Mouse (Mus musculus): ENCODE measurements around the gene Etv5. TPM values are rescaled to one million over a fixed set of nuclear protein-coding genes. Genes with fewer than 3 reads are reported as not detected.

The Etv5 gene
- polyA plus RNA-seq, 1 experiment from 2014 or later: 15.9 TPM

- no peak for ATAC-seq (ENCODE audit: low FRiP score, low TSS enrichment)
- H3K9me3 ChIP-seq (ENCODE audit: control insufficient read depth, low read length): no peaks in the 10 kb centered on the region
- H3K4me1 ChIP-seq (ENCODE audit: control insufficient read depth, insufficient read depth, low read length): peaks cover 11% of the 10 kb centered on the region; the same call in 1 of the 2 replicates
- WGBS: 36% methylated on average over 5 of the region's 5 CpGs
- no peak overlapping the region for H3K9ac ChIP-seq (replicated peaks; ENCODE audit: low read length)
- no peak overlapping the region for H3K4me3 ChIP-seq (replicated peaks; ENCODE audit: low read depth, low read length)
- H3K27ac ChIP-seq (replicated peaks; ENCODE audit: low read depth, low read length): no peak overlapping the region
- no peaks in the 10 kb centered on the region for H3K36me3 ChIP-seq (ENCODE audit: control insufficient read depth, insufficient read depth, low read length)
- 0 out of 2 replicates have a peak overlapping the region, but pooled peaks have one; percentile 0 for H3K4me2 ChIP-seq (ENCODE audit: low read length)
- DNase-seq: no peak
- peaks cover 45% of the 10 kb centered on the region for H3K27me3 ChIP-seq (ENCODE audit: control insufficient read depth, insufficient read depth, low read length)
Observed at GRCm38 (mm10) chr16:22434530-22434929, 5.0 kb downstream of the Etv5 start.

DNA sequence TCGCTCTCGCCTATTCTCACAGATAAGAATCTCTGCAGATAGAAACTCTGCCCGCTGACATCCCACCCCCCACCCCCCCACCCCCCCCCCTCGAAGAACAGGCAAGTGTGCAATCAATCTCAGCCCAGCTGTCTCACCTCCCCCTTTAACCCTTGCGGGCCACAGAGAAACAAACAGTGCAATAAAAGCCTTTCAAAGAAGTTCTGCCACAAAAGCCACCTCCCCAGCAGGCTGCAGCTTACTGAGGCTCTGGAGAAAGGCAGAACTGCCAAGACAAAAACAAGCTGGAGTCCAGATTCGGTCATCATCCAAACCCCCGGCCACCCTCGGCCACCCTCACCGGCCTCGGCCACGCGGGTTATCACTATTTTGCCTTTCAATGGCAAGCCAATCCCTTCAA lies 5.6 kb downstream of the Etv5 start:
- Histone ChIP-seq H3K4me2 (ENCODE audit: low read length) (peak overlapping the region; percentile 27), H3K9ac (replicated peaks; ENCODE audit: low read length) (no peak overlapping the region), H3K36me3 (ENCODE audit: control insufficient read depth, insufficient read depth, low read length) (no peaks in the 10 kb centered on the region), H3K4me1 (ENCODE audit: control insufficient read depth, insufficient read depth, low read length) (peaks cover 15% of the 10 kb centered on the region; the same call in 1 of the 2 replicates), H3K9me3 (ENCODE audit: control insufficient read depth, low read length) (no peaks in the 10 kb centered on the region), H3K4me3 (replicated peaks; ENCODE audit: low read depth, low read length) (no peak overlapping the region), H3K27ac (replicated peaks; ENCODE audit: low read depth, low read length) (no peak overlapping the region), H3K27me3 (ENCODE audit: control insufficient read depth, insufficient read depth, low read length) (peaks cover 45% of the 10 kb centered on the region)
- ATAC-seq (ENCODE audit: low FRiP score, low TSS enrichment) (no peak), DNase-seq (peak; percentile 32)
- 3% methylated on average over 12 of the region's 12 CpGs for WGBS

DNA sequence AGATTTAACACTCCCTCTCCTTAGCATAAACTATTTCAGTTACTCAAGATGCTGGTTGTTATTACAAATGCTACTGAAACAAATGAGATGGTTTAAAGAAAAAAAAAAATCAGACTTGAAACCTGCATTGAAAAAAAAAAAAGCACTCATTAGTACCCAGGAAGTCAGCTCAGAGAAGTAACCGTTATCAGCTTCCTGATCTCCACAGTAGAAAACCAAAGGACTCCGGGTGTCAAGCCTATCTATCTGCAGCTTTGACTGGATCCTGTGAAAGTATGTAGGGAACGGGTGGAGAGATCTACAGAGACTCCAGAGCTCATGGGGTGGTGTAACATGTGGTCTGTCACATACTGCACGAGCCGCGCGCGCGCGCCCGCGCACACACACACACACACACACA lies 7.7 kb downstream of the Etv5 start:
- no peak overlapping the region for H3K9ac ChIP-seq (replicated peaks; ENCODE audit: low read length)
- H3K36me3 ChIP-seq (ENCODE audit: control insufficient read depth, insufficient read depth, low read length): no peaks in the 10 kb centered on the region
- ATAC-seq (ENCODE audit: low FRiP score, low TSS enrichment) (no peak), DNase-seq (no peak)
- peaks cover 31% of the 10 kb centered on the region for H3K27me3 ChIP-seq (ENCODE audit: control insufficient read depth, insufficient read depth, low read length)
- H3K4me3 ChIP-seq (replicated peaks; ENCODE audit: low read depth, low read length): no peak overlapping the region
- H3K9me3 ChIP-seq (ENCODE audit: control insufficient read depth, low read length): no peaks in the 10 kb centered on the region
- no peak overlapping the region for H3K4me2 ChIP-seq (ENCODE audit: low read length)
- 95% methylated on average over 12 of the region's 12 CpGs for WGBS
- H3K4me1 ChIP-seq (ENCODE audit: control insufficient read depth, insufficient read depth, low read length): peaks cover 21% of the 10 kb centered on the region
- H3K27ac ChIP-seq (replicated peaks; ENCODE audit: low read depth, low read length): no peak overlapping the region

DNA sequence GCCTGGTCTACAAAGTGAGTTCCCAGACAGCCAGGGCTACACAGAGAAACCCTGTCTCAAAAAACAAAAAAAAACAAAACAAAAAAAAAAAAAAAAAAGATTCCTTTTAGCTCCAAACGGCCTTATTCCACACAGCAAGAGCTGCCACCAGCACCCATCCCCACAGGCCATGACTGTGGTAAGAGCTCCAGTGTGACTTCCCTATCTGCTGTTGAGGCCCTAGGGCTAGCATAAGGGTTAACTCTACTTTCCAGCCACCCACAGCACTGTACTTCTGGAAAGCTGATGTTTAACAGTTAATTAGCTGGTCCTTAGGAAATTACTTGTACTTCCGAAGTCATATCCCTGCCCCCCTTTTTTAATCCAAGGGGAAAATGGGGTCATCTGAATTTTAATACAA lies 8.2 kb downstream of the Etv5 start:
- Histone ChIP-seq H3K27me3 (ENCODE audit: control insufficient read depth, insufficient read depth, low read length) (peaks cover 29% of the 10 kb centered on the region), H3K4me2 (ENCODE audit: low read length) (no peak overlapping the region), H3K4me1 (ENCODE audit: control insufficient read depth, insufficient read depth, low read length) (peaks cover 21% of the 10 kb centered on the region), H3K9me3 (ENCODE audit: control insufficient read depth, low read length) (no peaks in the 10 kb centered on the region), H3K4me3 (replicated peaks; ENCODE audit: low read depth, low read length) (no peak overlapping the region), H3K27ac (replicated peaks; ENCODE audit: low read depth, low read length) (no peak overlapping the region), H3K36me3 (ENCODE audit: control insufficient read depth, insufficient read depth, low read length) (no peaks in the 10 kb centered on the region), H3K9ac (replicated peaks; ENCODE audit: low read length) (no peak overlapping the region)
- WGBS: 76% methylated on average over 2 of the region's 2 CpGs
- ATAC-seq (ENCODE audit: low FRiP score, low TSS enrichment): no peak
- DNase-seq: no peak

GRCm38 (mm10) chr16:22430211-22430951 lies 9.1 kb downstream of the Etv5 start:
- 55% methylated on average over 16 of the region's 16 CpGs for whole genome bisulfite sequencing
- Histone ChIP-seq H3K4me2 (ENCODE audit: low read length) (no peak overlapping the region), H3K4me1 (ENCODE audit: control insufficient read depth, insufficient read depth, low read length) (peaks cover 21% of the 10 kb centered on the region)

GRCm38 (mm10) chr16:22429377-22429776 lies 10.1 kb downstream of the Etv5 start:
- H3K27ac ChIP-seq (replicated peaks; ENCODE audit: low read depth, low read length): no peak overlapping the region; the same call in 1 of the 2 replicates

More at GRCm38 (mm10) chr16:22430211-22430951, 9.1 kb downstream of the Etv5 start:
- H3K27me3 ChIP-seq (ENCODE audit: control insufficient read depth, insufficient read depth, low read length): peaks cover 19% of the 10 kb centered on the region
- DNase-seq: peak; percentile 74
- H3K9me3 ChIP-seq (ENCODE audit: control insufficient read depth, low read length): no peaks in the 10 kb centered on the region
- no peak for ATAC-seq (ENCODE audit: low FRiP score, low TSS enrichment)
- no peak overlapping the region for H3K4me3 ChIP-seq (replicated peaks; ENCODE audit: low read depth, low read length)
- H3K27ac ChIP-seq (replicated peaks; ENCODE audit: low read depth, low read length): no peak overlapping the region
- H3K9ac ChIP-seq (replicated peaks; ENCODE audit: low read length): no peak overlapping the region
- no peaks in the 10 kb centered on the region for H3K36me3 ChIP-seq (ENCODE audit: control insufficient read depth, insufficient read depth, low read length)

DNA sequence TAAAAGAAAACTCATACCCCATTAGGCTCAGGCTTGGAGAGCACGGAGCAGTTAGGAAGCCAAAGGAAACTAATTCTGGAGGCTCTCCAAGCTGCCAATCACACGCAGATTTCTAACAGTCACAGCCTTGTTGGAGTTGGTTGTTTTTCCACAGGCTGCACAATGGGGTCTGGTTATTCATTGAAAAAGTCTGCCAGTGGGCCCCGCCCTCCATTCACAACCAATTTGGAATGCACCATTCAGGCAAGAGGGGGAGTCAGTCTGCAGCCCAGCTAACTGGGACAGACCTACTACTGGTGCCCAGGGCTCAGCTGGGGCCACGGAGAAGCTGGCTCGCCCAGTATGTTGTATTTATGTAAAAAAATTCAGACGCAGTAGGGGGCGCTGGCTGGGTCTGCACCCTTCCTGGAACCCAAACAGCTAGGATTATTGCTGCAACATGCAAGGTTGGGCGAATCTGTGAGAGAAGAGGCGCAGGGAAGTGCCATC lies 10.6 kb downstream of the Etv5 start:
- WGBS: 1% methylated on average over 9 of the region's 9 CpGs
- Histone ChIP-seq H3K9me3 (ENCODE audit: control insufficient read depth, low read length) (no peaks in the 10 kb centered on the region), H3K36me3 (ENCODE audit: control insufficient read depth, insufficient read depth, low read length) (no peaks in the 10 kb centered on the region), H3K4me3 (replicated peaks; ENCODE audit: low read depth, low read length) (0 out of 2 replicates have a peak overlapping the region, but pooled peaks have one; percentile 7), H3K27ac (replicated peaks; ENCODE audit: low read depth, low read length) (no peak overlapping the region; the same call in 1 of the 2 replicates), H3K27me3 (ENCODE audit: control insufficient read depth, insufficient read depth, low read length) (peaks cover 9% of the 10 kb centered on the region; the same call in 1 of the 2 replicates), H3K9ac (replicated peaks; ENCODE audit: low read length) (no peak overlapping the region), H3K4me1 (ENCODE audit: control insufficient read depth, insufficient read depth, low read length) (peaks cover 17% of the 10 kb centered on the region), H3K4me2 (ENCODE audit: low read length) (peak overlapping the region; percentile 45)
- ATAC-seq (ENCODE audit: low FRiP score, low TSS enrichment) (peak; percentile 89), DNase-seq (peak; percentile 91)

More at GRCm38 (mm10) chr16:22429377-22429776, 10.1 kb downstream of the Etv5 start:
- peaks cover 21% of the 10 kb centered on the region for H3K4me1 ChIP-seq (ENCODE audit: control insufficient read depth, insufficient read depth, low read length)
- ATAC-seq (ENCODE audit: low FRiP score, low TSS enrichment) (no peak), DNase-seq (no peak)
- no peaks in the 10 kb centered on the region for H3K36me3 ChIP-seq (ENCODE audit: control insufficient read depth, insufficient read depth, low read length)
- H3K4me2 ChIP-seq (ENCODE audit: low read length): peak overlapping the region; percentile 45
- H3K4me3 ChIP-seq (replicated peaks; ENCODE audit: low read depth, low read length): 0 out of 2 replicates have a peak overlapping the region, but pooled peaks have one; percentile 7
- H3K9me3 ChIP-seq (ENCODE audit: control insufficient read depth, low read length): no peaks in the 10 kb centered on the region
- whole genome bisulfite sequencing: 2% methylated on average over 8 of the region's 8 CpGs
- peaks cover 12% of the 10 kb centered on the region; the same call in 1 of the 2 replicates for H3K27me3 ChIP-seq (ENCODE audit: control insufficient read depth, insufficient read depth, low read length)
- no peak overlapping the region for H3K9ac ChIP-seq (replicated peaks; ENCODE audit: low read length)

GRCm38 (mm10) chr16:22426866-22427265 lies 12.7 kb downstream of the Etv5 start:
- Histone ChIP-seq H3K9ac (replicated peaks; ENCODE audit: low read length) (no peak overlapping the region), H3K9me3 (ENCODE audit: control insufficient read depth, low read length) (no peaks in the 10 kb centered on the region), H3K27me3 (ENCODE audit: control insufficient read depth, insufficient read depth, low read length) (peaks cover 7% of the 10 kb centered on the region; the same call in 1 of the 2 replicates), H3K4me1 (ENCODE audit: control insufficient read depth, insufficient read depth, low read length) (peaks cover 15% of the 10 kb centered on the region), H3K4me2 (ENCODE audit: low read length) (no peak overlapping the region), H3K36me3 (ENCODE audit: control insufficient read depth, insufficient read depth, low read length) (no peaks in the 10 kb centered on the region), H3K4me3 (replicated peaks; ENCODE audit: low read depth, low read length) (no peak overlapping the region), H3K27ac (replicated peaks; ENCODE audit: low read depth, low read length) (no peak overlapping the region)
- ATAC-seq (ENCODE audit: low FRiP score, low TSS enrichment): no peak
- DNase-seq: no peak
- 81% methylated on average over 7 of the region's 7 CpGs for WGBS

DNA sequence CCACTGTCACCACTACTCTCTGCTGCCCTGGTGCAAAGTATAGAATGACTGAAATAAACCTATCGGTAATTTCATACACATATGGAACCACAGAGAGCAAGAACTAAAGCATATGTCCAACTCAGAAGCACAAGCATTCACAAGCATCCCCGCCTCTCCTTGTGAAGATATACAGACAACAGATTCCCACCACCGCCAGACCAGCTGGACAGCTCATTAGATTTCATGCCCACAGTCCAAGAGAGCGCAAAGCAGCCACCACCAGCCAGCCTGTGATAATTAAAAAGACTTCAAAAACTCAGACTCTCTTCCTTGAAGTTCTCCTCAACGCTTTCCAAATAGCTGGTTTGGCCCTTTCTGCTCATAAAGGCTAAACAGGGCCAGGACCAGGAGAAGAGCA lies 17.3 kb downstream of the Etv5 start:
- Histone ChIP-seq H3K9ac (replicated peaks; ENCODE audit: low read length) (no peak overlapping the region), H3K4me3 (replicated peaks; ENCODE audit: low read depth, low read length) (no peak overlapping the region), H3K27ac (replicated peaks; ENCODE audit: low read depth, low read length) (no peak overlapping the region), H3K9me3 (ENCODE audit: control insufficient read depth, low read length) (no peaks in the 10 kb centered on the region), H3K4me2 (ENCODE audit: low read length) (no peak overlapping the region), H3K27me3 (ENCODE audit: control insufficient read depth, insufficient read depth, low read length) (no peaks in the 10 kb centered on the region), H3K4me1 (ENCODE audit: control insufficient read depth, insufficient read depth, low read length) (no peaks in the 10 kb centered on the region), H3K36me3 (ENCODE audit: control insufficient read depth, insufficient read depth, low read length) (no peaks in the 10 kb centered on the region)
- no peak for ATAC-seq (ENCODE audit: low FRiP score, low TSS enrichment)
- DNase-seq: no peak
- WGBS: 74% methylated on average over 5 of the region's 5 CpGs

All from midbrain, embryonic 14.5 days (tissue).